Mouse (Mus musculus) embryonic fibroblast, embryonic 13.5 days (primary cell): ENCODE results near the gene Anapc11.

Experiments
- CTCF ChIP-seq: IDR thresholded peaks from 2 replicates; pipeline ENCODE4 v1.5.1; 2011; ENCODE audit warnings: mild to moderate bottlenecking, control low read depth, low read length, moderate library complexity, borderline replicate concordance; ENCODE audit not compliant: insufficient read depth
- POLR2A ChIP-seq: IDR thresholded peaks from 2 replicates; pipeline ENCODE4 v1.6.1; 2011; ENCODE audit warnings: low read depth, mild to moderate bottlenecking, control low read depth, low read length, moderate library complexity

DNA sequence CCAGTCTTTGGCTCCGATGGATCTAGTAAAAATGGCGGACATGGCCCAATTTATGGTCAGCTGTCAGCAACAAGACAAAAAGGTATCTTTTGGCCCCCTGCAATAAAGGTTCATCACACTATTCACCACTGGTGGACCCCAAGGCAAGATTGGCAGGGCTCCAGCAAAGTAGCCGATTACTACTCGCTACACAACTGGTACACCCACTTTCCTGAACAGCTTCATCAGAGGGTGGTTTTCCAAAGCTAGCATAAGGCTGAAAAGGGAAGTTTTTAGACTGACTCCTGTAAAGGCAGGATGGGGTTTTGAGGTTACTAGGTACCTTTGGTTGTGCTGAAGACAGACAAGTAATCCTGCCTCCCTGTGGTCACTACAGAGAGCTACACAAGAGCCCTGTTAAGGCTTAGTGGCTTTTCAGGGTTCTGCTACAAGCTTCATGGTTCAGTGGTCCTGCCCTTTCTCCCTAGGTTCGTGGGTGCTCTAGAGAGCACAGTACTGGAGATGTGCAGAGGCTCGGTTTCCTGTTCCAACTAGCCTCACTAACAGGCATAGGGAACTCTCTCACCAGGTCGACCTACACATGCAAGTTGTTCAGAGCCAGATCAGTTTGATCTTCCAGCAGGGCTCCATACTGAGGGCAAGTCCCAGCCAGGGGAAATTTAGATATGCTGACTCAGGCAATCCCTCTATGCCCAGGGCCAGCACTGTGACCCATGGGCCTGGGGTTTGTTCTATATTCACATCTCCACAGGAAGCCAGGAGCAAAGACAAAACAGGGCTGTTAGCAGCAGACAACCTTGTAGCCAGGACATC is 20.8 kb upstream of the Anapc11 start:
- TF ChIP-seq CTCF = no peak
- no peak; the same call in 1 of the 2 replicates for TF ChIP-seq POLR2A
